Mouse (Mus musculus) forebrain, embryonic 11.5 days (tissue): ENCODE measurements around the gene Ephb3. TPM values are rescaled to one million over a fixed set of nuclear protein-coding genes. Genes with fewer than 3 reads are reported as not detected.

Experiments used
- ATAC-seq: fragments of 200-750 bp; cut with Nextera tagmentation; replicated peaks from 2 replicates; pipeline ENCODE4 v1.8.0; 2017; ENCODE audit warnings: moderate TSS enrichment; ENCODE audit not compliant: low FRiP score
- DNase-seq: peaks from one replicate; pipeline ENCODE4 v3.0.0-alpha.2; 2017; ENCODE audit warnings: low spot score
- H3K27ac ChIP-seq: fragments of 300-500 bp; sonication (generic); 2 replicates; pipeline ENCODE4 v1.5.1; 2014; ENCODE audit warnings: low read depth, low read length
- H3K27me3 ChIP-seq: fragments of 300-500 bp; sonication (generic); 2 replicates; pipeline ENCODE4 v1.6.1; 2014; ENCODE audit warnings: mild to moderate bottlenecking, low read length, mixed read lengths; ENCODE audit not compliant: control insufficient read depth, insufficient read depth
- H3K36me3 ChIP-seq: fragments of 300-500 bp; sonication (generic); 2 replicates; pipeline ENCODE4 v1.6.1; 2014; ENCODE audit warnings: mild to moderate bottlenecking, low read length, moderate library complexity, mixed read lengths; ENCODE audit not compliant: control insufficient read depth, insufficient read depth
- H3K4me1 ChIP-seq: fragments of 300-500 bp; sonication (generic); replicated peaks from 2 replicates; pipeline ENCODE4 v1.6.1; 2014; ENCODE audit warnings: low read length, mixed read lengths; ENCODE audit not compliant: control insufficient read depth, insufficient read depth
- H3K4me2 ChIP-seq: fragments of 300-500 bp; sonication (generic); 2 replicates; pipeline ENCODE4 v1.6.1; 2014; ENCODE audit warnings: low read depth, mild to moderate bottlenecking, low read length, moderate library complexity, mixed read lengths; ENCODE audit not compliant: severe bottlenecking
- H3K4me3 ChIP-seq: fragments of 300-500 bp; sonication (generic); 2 replicates; pipeline ENCODE4 v1.5.1; 2014; ENCODE audit warnings: low read depth, low read length
- H3K9ac ChIP-seq: fragments of 300-500 bp; sonication (generic); 2 replicates; pipeline ENCODE4 v1.6.1; 2014; ENCODE audit warnings: low read length
- H3K9me3 ChIP-seq: fragments of 300-500 bp; sonication (generic); 2 replicates; pipeline ENCODE4 v1.6.1; 2016; ENCODE audit warnings: low read length, mixed read lengths; ENCODE audit not compliant: control insufficient read depth
- WGBS: fragments of 180-500 bp; shearing (Covaris S2); extraction: QIAGEN DNeasy Blood & Tissue Kit; methylation state at CpG from one replicate; pipeline ENCODE4 v1.1.7; 2014; 5-methylcytosine and 5-hydroxymethylcytosine counted together
- polyA plus RNA-seq: library from polyadenylated mRNA; unstranded; fragments of >200 nt; fragmentation: Nextera tagmentation; extraction: Ambion mirVana; gene quantifications from 2 replicates; pipeline ENCODE4 v1.2.1, GENCODE M21; 2014

Gene Ephb3
- polyA plus RNA-seq, 1 experiment from 2014 or later, result 14.9 TPM

DNA sequence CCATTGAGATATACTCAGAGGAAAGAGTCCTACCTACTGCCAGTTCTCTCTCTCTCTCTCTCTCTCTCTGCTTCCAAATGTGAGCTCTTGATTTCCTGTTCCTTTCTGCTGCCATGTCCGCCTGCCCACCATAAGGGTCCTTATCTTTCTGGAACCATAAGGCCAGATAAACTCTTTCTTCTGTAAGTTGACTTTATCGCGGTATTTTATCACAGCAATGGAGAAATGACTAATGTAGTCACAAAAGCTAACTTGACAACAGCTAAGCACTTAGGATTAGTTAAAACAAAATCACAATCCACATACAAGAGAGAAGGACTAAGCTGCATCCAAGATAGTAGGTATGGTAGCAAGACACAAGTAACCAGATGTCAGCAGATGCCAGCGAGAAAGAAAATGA is 7.0 kb upstream of the Ephb3 start:
- H3K36me3 ChIP-seq, result no peaks in the 10 kb centered on the region
- DNase-seq, result no peak
- H3K27ac ChIP-seq, result no peak overlapping the region
- no peak overlapping the region for H3K4me3 ChIP-seq
- 95% methylated on average over 4 of the region's 4 CpGs for WGBS
- no peak for ATAC-seq
- no peak overlapping the region for H3K4me2 ChIP-seq
- no peaks in the 10 kb centered on the region for H3K27me3 ChIP-seq
- H3K9me3 ChIP-seq, result no peaks in the 10 kb centered on the region
- H3K4me1 ChIP-seq, result no peaks in the 10 kb centered on the region
- no peak overlapping the region for H3K9ac ChIP-seq

DNA sequence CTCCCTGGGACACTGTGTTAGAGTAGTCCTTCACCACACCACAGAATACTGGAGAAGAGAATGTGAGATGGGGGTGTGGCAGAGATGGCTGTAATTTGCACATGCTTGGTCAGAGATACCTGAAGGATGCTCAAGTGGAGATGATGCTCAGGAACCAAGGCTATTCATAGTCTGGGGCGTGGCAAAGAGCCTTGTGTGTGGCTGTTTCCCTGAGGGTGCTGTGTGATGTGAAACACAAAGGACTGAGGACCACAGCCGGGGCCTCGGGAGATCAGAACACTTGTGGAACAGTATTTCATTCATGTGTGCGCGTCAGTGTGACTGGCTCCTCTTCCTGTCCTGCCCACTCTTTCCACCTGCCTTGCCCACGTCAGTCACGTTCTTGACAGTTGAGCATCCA is 6.5 kb upstream of the Ephb3 start:
- no peak overlapping the region for H3K27ac ChIP-seq
- H3K27me3 ChIP-seq, result no peaks in the 10 kb centered on the region; the same call in 1 of the 2 replicates
- H3K9me3 ChIP-seq, result no peaks in the 10 kb centered on the region
- ATAC-seq, result no peak
- no peak overlapping the region for H3K9ac ChIP-seq
- no peak overlapping the region for H3K4me2 ChIP-seq
- 88% methylated on average over 7 of the region's 7 CpGs for WGBS
- H3K4me1 ChIP-seq, result no peaks in the 10 kb centered on the region
- DNase-seq, result no peak
- no peaks in the 10 kb centered on the region for H3K36me3 ChIP-seq
- H3K4me3 ChIP-seq, result no peak overlapping the region

DNA sequence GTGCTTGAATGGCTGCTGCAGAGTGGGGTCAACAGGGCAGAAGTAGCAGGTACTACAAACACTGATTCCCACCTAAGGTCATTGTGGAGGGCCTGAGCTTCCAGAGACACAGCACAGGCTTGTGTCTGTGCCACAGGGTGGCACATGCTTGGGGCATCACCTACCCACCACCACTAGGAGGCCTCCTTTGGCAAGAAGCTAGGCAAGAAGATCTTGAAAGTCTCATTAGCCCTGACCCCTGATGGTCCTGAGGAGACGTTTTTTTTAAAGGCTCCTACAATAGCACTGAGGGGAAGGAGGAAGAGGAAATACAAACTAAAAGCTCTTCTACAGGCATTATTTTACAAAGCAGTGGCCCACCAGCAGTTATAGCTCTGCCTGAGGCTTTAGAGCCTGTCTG is 6.0 kb upstream of the Ephb3 start:
- peak; percentile 51 for DNase-seq

GRCm38 (mm10) chr16:21199426-21199825 is 5.1 kb upstream of the Ephb3 start:
- H3K4me3 ChIP-seq, result no peak overlapping the region
- H3K36me3 ChIP-seq, result no peaks in the 10 kb centered on the region
- peak; percentile 35 for DNase-seq
- 64% methylated on average over 8 of the region's 8 CpGs for WGBS
- no peak overlapping the region for H3K9ac ChIP-seq
- H3K27me3 ChIP-seq, result no peaks in the 10 kb centered on the region; the same call in 1 of the 2 replicates
- no peak for ATAC-seq
- no peak overlapping the region for H3K4me2 ChIP-seq
- H3K9me3 ChIP-seq, result no peaks in the 10 kb centered on the region
- no peak overlapping the region for H3K27ac ChIP-seq
- H3K4me1 ChIP-seq, result no peaks in the 10 kb centered on the region

More for the DNA sequence above, 6.0 kb upstream of the Ephb3 start:
- Histone ChIP-seq H3K4me3 (no peak overlapping the region), H3K4me1 (no peaks in the 10 kb centered on the region), H3K36me3 (no peaks in the 10 kb centered on the region), H3K9me3 (no peaks in the 10 kb centered on the region), H3K4me2 (no peak overlapping the region), H3K27me3 (no peaks in the 10 kb centered on the region; the same call in 1 of the 2 replicates), H3K9ac (no peak overlapping the region), H3K27ac (no peak overlapping the region)
- no peak for ATAC-seq
- 0% methylated on average over 1 of the region's 1 CpGs for WGBS

- H3K36me3 ChIP-seq, result no peaks in the 10 kb centered on the region
- 81% methylated on average over 4 of the region's 4 CpGs for WGBS
- no peak for ATAC-seq
Observed at GRCm38 (mm10) chr16:21202731-21203130, 1.8 kb upstream of the Ephb3 start.

GRCm38 (mm10) chr16:21205093-21205886 is 735 bp downstream of the Ephb3 start:
- peaks cover 8% of the 10 kb centered on the region; the same call in 1 of the 2 replicates for H3K4me1 ChIP-seq
- no peaks in the 10 kb centered on the region for H3K9me3 ChIP-seq
- peak overlapping the region; percentile 69 for H3K4me2 ChIP-seq
- DNase-seq (peak; percentile 71), ATAC-seq (peak; percentile 4)
- WGBS, result under 1% methylated on average over 60 of the region's 60 CpGs
- H3K4me3 ChIP-seq, result peak overlapping the region; percentile 74
- peak overlapping the region; percentile 31; the same call in 1 of the 2 replicates for H3K27ac ChIP-seq
- no peaks in the 10 kb centered on the region; the same call in 1 of the 2 replicates for H3K27me3 ChIP-seq
- no peaks in the 10 kb centered on the region for H3K36me3 ChIP-seq
- H3K9ac ChIP-seq, result peak overlapping the region; percentile 87

More at GRCm38 (mm10) chr16:21202731-21203130, 1.8 kb upstream of the Ephb3 start:
- peaks cover 5% of the 10 kb centered on the region; the same call in 1 of the 2 replicates for H3K4me1 ChIP-seq
- no peaks in the 10 kb centered on the region; the same call in 1 of the 2 replicates for H3K27me3 ChIP-seq
- DNase-seq, result no peak
- no peak overlapping the region for H3K4me3 ChIP-seq
- no peaks in the 10 kb centered on the region for H3K9me3 ChIP-seq
- H3K9ac ChIP-seq, result no peak overlapping the region
- no peak overlapping the region for H3K27ac ChIP-seq
- no peak overlapping the region for H3K4me2 ChIP-seq

DNA sequence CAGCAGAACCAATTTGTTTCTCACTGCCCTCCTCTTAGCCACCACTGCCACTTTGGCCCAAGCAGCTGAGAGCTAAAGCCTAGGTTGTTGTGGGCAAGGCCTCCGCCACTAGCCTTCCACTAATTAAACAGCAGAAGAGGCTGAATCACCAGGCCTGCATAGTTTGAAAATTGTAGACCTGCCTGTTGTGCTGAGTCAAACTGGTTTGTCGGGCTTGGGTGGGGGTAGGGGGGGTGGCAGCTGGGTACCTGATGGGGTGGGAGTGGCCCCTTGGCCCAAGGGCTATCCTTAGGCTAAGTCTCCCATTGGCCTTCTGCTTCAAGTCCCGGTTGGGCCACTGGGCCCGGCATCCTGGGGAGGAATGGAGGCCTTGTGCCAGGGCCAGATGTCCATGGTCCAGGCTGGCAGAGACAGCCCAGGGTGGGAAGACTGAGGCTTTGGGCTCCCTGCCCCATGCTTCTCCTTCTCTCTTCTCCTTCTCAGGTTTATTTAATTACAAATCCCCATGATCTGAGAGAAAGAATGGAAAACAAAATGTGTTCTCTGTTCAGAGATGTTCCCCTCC is 3.5 kb downstream of the Ephb3 start:
- ATAC-seq (no peak), DNase-seq (no peak)
- 77% methylated on average over 4 of the region's 4 CpGs for WGBS
- no peaks in the 10 kb centered on the region for H3K9me3 ChIP-seq
- H3K4me2 ChIP-seq, result peak overlapping the region; percentile 69; the same call in 1 of the 2 replicates
- H3K27ac ChIP-seq, result no peak overlapping the region
- no peak overlapping the region for H3K9ac ChIP-seq
- H3K36me3 ChIP-seq, result no peaks in the 10 kb centered on the region
- H3K4me3 ChIP-seq, result no peak overlapping the region
- peaks cover 26% of the 10 kb centered on the region for H3K4me1 ChIP-seq
- H3K27me3 ChIP-seq, result no peaks in the 10 kb centered on the region

DNA sequence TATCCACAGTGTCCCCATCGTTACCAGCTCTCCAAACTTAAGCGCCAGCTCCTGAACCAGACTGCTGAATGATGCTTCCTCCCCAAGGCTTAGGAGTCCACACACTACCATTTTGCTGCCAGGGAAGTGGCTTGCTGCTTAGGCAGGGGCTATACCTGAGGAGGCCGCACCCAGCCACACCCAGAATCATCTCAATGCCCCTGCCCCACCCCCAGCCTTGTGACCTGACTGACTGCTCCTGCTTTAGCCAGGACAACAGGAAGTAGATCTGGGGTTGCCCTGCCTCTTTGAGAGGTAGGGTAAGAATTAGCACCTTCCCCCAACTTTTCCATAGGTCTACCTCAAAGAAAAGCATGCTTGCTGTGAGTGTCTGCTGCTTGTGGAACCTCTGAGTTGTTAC is 4.7 kb downstream of the Ephb3 start:
- Histone ChIP-seq H3K4me1 (peaks cover 26% of the 10 kb centered on the region), H3K9me3 (no peaks in the 10 kb centered on the region), H3K27me3 (no peaks in the 10 kb centered on the region), H3K36me3 (no peaks in the 10 kb centered on the region; the same call in 1 of the 2 replicates), H3K4me2 (no peak overlapping the region), H3K4me3 (no peak overlapping the region), H3K9ac (no peak overlapping the region), H3K27ac (no peak overlapping the region)
- 91% methylated on average over 3 of the region's 3 CpGs for WGBS
- DNase-seq, result no peak
- ATAC-seq, result no peak
